Mouse (Mus musculus) CH12.LX (cell line): ENCODE data around the gene Pip5k1c. TPM values are rescaled to one million over a fixed set of nuclear protein-coding genes. Genes with fewer than 3 reads are reported as not detected.
A peak's percentile ranks its signal among the peaks of the same experiment; 100 is the strongest.

ENCODE experiments used
- DNase-seq: peaks from one replicate; pipeline ENCODE4 v3.0.0-alpha.2; 2013; ENCODE audit errors: extremely low read depth
- H3K27ac ChIP-seq: 2 replicates; pipeline ENCODE4 v1.5.1; 2012; ENCODE audit warnings: low read depth, mild to moderate bottlenecking, control low read depth, moderate library complexity; ENCODE audit not compliant: insufficient read depth
- H3K27me3 ChIP-seq: replicated peaks from 2 replicates; pipeline ENCODE3; 2012; ENCODE audit warnings: inconsistent platforms
- H3K36me3 ChIP-seq, 2 experiments: replicated peaks in 1 of 2; 2 replicates each; pipeline versions ENCODE3 to v1.6.1; 2012; ENCODE audit warnings: inconsistent platforms in 1 of 2, low read length in 1 of 2, mild to moderate bottlenecking in 1 of 2, mixed read lengths in 1 of 2, moderate library complexity in 1 of 2; ENCODE audit not compliant: control insufficient read depth in 1 of 2, insufficient read depth in 1 of 2
- H3K4me1 ChIP-seq, 2 experiments: 2 replicates each; pipeline ENCODE4 v1.6.1; 2012; ENCODE audit warnings: inconsistent platforms in 1 of 2, moderate library complexity in 1 of 2; ENCODE audit not compliant: insufficient read depth in 2 of 2, control insufficient read depth in 1 of 2
- H3K4me2 ChIP-seq: 2 replicates; pipeline ENCODE4 v1.6.1; 2012; ENCODE audit warnings: low read depth, mild to moderate bottlenecking, control low read depth; ENCODE audit not compliant: poor library complexity, insufficient read depth, severe bottlenecking
- H3K4me3 ChIP-seq, 3 experiments: fragments of 150-350 bp in 1 of 3; sonication (generic) in 1 of 3; replicated peaks in 1 of 3; 2 replicates each; pipeline versions ENCODE3 to v1.5.1; 2011 to 2012; ENCODE audit warnings: low read depth in 2 of 3, low read length in 2 of 3, mild to moderate bottlenecking in 2 of 3, moderate library complexity in 2 of 3, control low read depth in 1 of 3, improper control_type of control experiment in 1 of 3, inconsistent platforms in 1 of 3, mixed read lengths in 1 of 3; ENCODE audit not compliant: poor library complexity in 1 of 3
- H3K79me2 ChIP-seq: replicated peaks from 2 replicates; pipeline ENCODE4 v1.6.1; 2012; ENCODE audit warnings: mild to moderate bottlenecking, moderate library complexity; ENCODE audit not compliant: control insufficient read depth, poor library complexity, insufficient read depth, severe bottlenecking; ENCODE audit errors: extremely low read depth
- H3K9ac ChIP-seq: 2 replicates; pipeline ENCODE4 v1.6.1; 2012; ENCODE audit warnings: low read depth, mild to moderate bottlenecking, control low read depth, moderate library complexity; ENCODE audit not compliant: insufficient read depth
- H3K9me3 ChIP-seq: replicated peaks from 2 replicates; pipeline ENCODE3; 2012; ENCODE audit warnings: low read length, inconsistent platforms, mixed read lengths
- BHLHE40 ChIP-seq: IDR thresholded peaks from 2 replicates; pipeline ENCODE4 v1.6.1; 2011; ENCODE audit warnings: mild to moderate bottlenecking, low read depth, low read length, improper control_type of control experiment
- CHD1 ChIP-seq: IDR thresholded peaks from 2 replicates; pipeline ENCODE4 v1.6.1; 2012; ENCODE audit warnings: low read depth, low read length, improper control_type of control experiment, inconsistent platforms
- CHD2 ChIP-seq: IDR thresholded peaks from 2 replicates; pipeline ENCODE4 v1.6.1; 2011; ENCODE audit warnings: low read length, improper control_type of control experiment
- E2F4 ChIP-seq: IDR thresholded peaks from 2 replicates; pipeline ENCODE4 v1.6.1; 2011; ENCODE audit warnings: low read depth, low read length, improper control_type of control experiment; ENCODE audit not compliant: insufficient replicate concordance
- ELF1 ChIP-seq: IDR thresholded peaks from 2 replicates; pipeline ENCODE4 v1.6.1; 2014; ENCODE audit warnings: low read depth, mild to moderate bottlenecking, inconsistent platforms, low read length, improper control_type of control experiment
- ETS1 ChIP-seq: conservative IDR thresholded peaks from 2 replicates; pipeline ENCODE4 v1.6.1; 2012; ENCODE audit warnings: low read depth, mild to moderate bottlenecking, inconsistent platforms, low read length, improper control_type of control experiment, moderate library complexity
- HCFC1 ChIP-seq: IDR thresholded peaks from 2 replicates; pipeline ENCODE4 v1.6.1; 2012; ENCODE audit warnings: low read depth, mild to moderate bottlenecking, inconsistent platforms, low read length, improper control_type of control experiment
- JUN ChIP-seq: IDR thresholded peaks from 2 replicates; pipeline ENCODE4 v1.6.1; 2011; ENCODE audit warnings: low read depth, mild to moderate bottlenecking, low read length, improper control_type of control experiment, moderate library complexity; ENCODE audit not compliant: insufficient read depth
- JUND ChIP-seq: conservative IDR thresholded peaks from 2 replicates; pipeline ENCODE4 v1.6.1; 2011; ENCODE audit warnings: low read depth, low read length, improper control_type of control experiment
- KAT2A ChIP-seq: IDR thresholded peaks from 2 replicates; pipeline ENCODE4 v1.6.1; 2012; ENCODE audit warnings: low read length, improper control_type of control experiment, inconsistent platforms; ENCODE audit not compliant: insufficient replicate concordance
- MAX ChIP-seq: IDR thresholded peaks from 2 replicates; pipeline ENCODE4 v1.6.1; 2011; ENCODE audit warnings: low read length, improper control_type of control experiment
- MAZ ChIP-seq: IDR thresholded peaks from 2 replicates; pipeline ENCODE4 v1.6.1; 2012; ENCODE audit warnings: low read depth, mild to moderate bottlenecking, inconsistent platforms, low read length, improper control_type of control experiment, moderate library complexity
- MEF2A ChIP-seq: IDR thresholded peaks from 2 replicates; pipeline ENCODE4 v1.6.1; 2014; ENCODE audit warnings: low read depth, mild to moderate bottlenecking, inconsistent platforms, low read length, improper control_type of control experiment, borderline replicate concordance
- MXI1 ChIP-seq: IDR thresholded peaks from 2 replicates; pipeline ENCODE4 v1.6.1; 2011; ENCODE audit warnings: mild to moderate bottlenecking, low read depth, low read length, improper control_type of control experiment
- MYC ChIP-seq: IDR thresholded peaks from 2 replicates; pipeline ENCODE4 v1.6.1; 2011; ENCODE audit warnings: low read depth, mild to moderate bottlenecking, improper control_type of control experiment, low read length
- NRF1 ChIP-seq: IDR thresholded peaks from 2 replicates; pipeline ENCODE4 v1.6.1; 2014; ENCODE audit warnings: low read depth, mild to moderate bottlenecking, inconsistent platforms, low read length, improper control_type of control experiment, moderate library complexity
- PAX5 ChIP-seq: IDR thresholded peaks from 2 replicates; pipeline ENCODE4 v1.6.1; 2012; ENCODE audit warnings: low read length, inconsistent platforms, mixed read lengths
- POLR2A ChIP-seq: IDR thresholded peaks from 2 replicates; pipeline ENCODE4 v1.6.1; 2011; ENCODE audit warnings: low read depth, mild to moderate bottlenecking, improper control_type of control experiment, low read length
- SIN3A ChIP-seq: IDR thresholded peaks from 2 replicates; pipeline ENCODE4 v1.6.1; 2012; ENCODE audit warnings: low read length, improper control_type of control experiment, inconsistent platforms
- SMC3 ChIP-seq: IDR thresholded peaks from 2 replicates; pipeline ENCODE4 v1.6.1; 2011; ENCODE audit warnings: low read depth, low read length, improper control_type of control experiment
- TBP ChIP-seq: conservative IDR thresholded peaks from 2 replicates; pipeline ENCODE4 v1.6.1; 2011; ENCODE audit warnings: low read depth, low read length, improper control_type of control experiment
- TCF12 ChIP-seq: IDR thresholded peaks from 2 replicates; pipeline ENCODE4 v1.6.1; 2014; ENCODE audit warnings: low read depth, mild to moderate bottlenecking, inconsistent platforms, low read length, improper control_type of control experiment
- UBTF ChIP-seq: IDR thresholded peaks from 2 replicates; pipeline ENCODE4 v1.6.1; 2012; ENCODE audit warnings: low read depth, mild to moderate bottlenecking, inconsistent platforms, low read length, improper control_type of control experiment, moderate library complexity
- USF1 ChIP-seq: IDR thresholded peaks from 2 replicates; pipeline ENCODE4 v1.6.1; 2014; ENCODE audit warnings: low read depth, mild to moderate bottlenecking, inconsistent platforms, low read length, improper control_type of control experiment
- USF2 ChIP-seq: conservative IDR thresholded peaks from 2 replicates; pipeline ENCODE4 v1.6.1; 2011; ENCODE audit warnings: low read depth, low read length, improper control_type of control experiment
- ZC3H11A ChIP-seq: IDR thresholded peaks from 2 replicates; pipeline ENCODE4 v1.6.1; 2012; ENCODE audit warnings: low read depth, mild to moderate bottlenecking, inconsistent platforms, low read length, improper control_type of control experiment
- ZKSCAN1 ChIP-seq: IDR thresholded peaks from 2 replicates; pipeline ENCODE4 v1.6.1; 2012; ENCODE audit warnings: low read depth, inconsistent platforms, low read length, improper control_type of control experiment, borderline replicate concordance
- ZMIZ1 ChIP-seq: IDR thresholded peaks from 2 replicates; pipeline ENCODE4 v1.6.1; 2012; ENCODE audit warnings: low read depth, mild to moderate bottlenecking, inconsistent platforms, low read length, improper control_type of control experiment
- dilution Hi-C: fragments of 300-500 bp; cut with MboI; formaldehyde crosslinking; loops from 2 replicates; pipeline ENCODE4 v1.14.3; 2020; ENCODE audit warnings: low sequenced_read_pairs; ENCODE audit not compliant: extremely low pct_unique_long_range_greater_than_20kb, extremely low pct_ligation_motif_present
- in situ Hi-C: fragments of 300-500 bp; cut with MboI; formaldehyde crosslinking; loops from 3 replicates; pipeline ENCODE4 v1.14.3; 2019; ENCODE audit warnings: low sequenced_read_pairs, low pct_ligation_motif_present, low pct_unique_long_range_greater_than_20kb, mixed read lengths
- polyA plus RNA-seq: library from polyadenylated mRNA; unstranded; fragments of >175 nt; gene quantifications from 2 replicates; pipeline ENCODE4 v1.2.1, GENCODE M21; 2012; ENCODE audit warnings: low read depth; ENCODE audit not compliant: insufficient read length
- total RNA-seq, 2 experiments: library from RNA; depleted of rRNA; stranded (reverse); fragments of 300-350 nt in 1 of 2; fragments of >200 nt in 1 of 2; gene quantifications; 2 replicates each; pipeline ENCODE4 v1.2.3; 2012 to 2014

The Pip5k1c gene
- total and polyA plus RNA-seq, 3 experiments, result 11.4 to 51.4 (median 12.6) TPM

GRCm38 (mm10) chr10:81355533-81355932 lies 62.8 kb downstream of the Pip5k1c start:
- no peak overlapping the region for H3K27ac ChIP-seq
- in situ Hi-C loops, result loop anchor here (10.0 kb wide), 1 partner anchor 161 kb away; no protein-coding TSS in a partner anchor
- dilution Hi-C loops, result no loop called here
- H3K4me1 ChIP-seq, result peaks cover 22 to 65% of the 10 kb centered on the region in 2 experiments
- TF ChIP-seq MEF2A, result no peak
- no peak for TF ChIP-seq E2F4
- TF ChIP-seq MAZ, result no peak
- no peak for TF ChIP-seq ZKSCAN1
- no peak for TF ChIP-seq JUN
- no peak for TF ChIP-seq CHD2
- TF ChIP-seq MAX, result no peak
- TF ChIP-seq ETS1, result no peak
- TF ChIP-seq NRF1, result no peak
- TF ChIP-seq ELF1, result no peak
- TF ChIP-seq MXI1, result no peak
- no peak for TF ChIP-seq MYC
- H3K79me2 ChIP-seq, result no peaks in the 10 kb centered on the region; the same call in 1 of the 2 replicates
- H3K4me3 ChIP-seq, result no peak overlapping the region
- H3K36me3 ChIP-seq, result peaks cover 4 to 12% of the 10 kb centered on the region in 2 experiments
- H3K4me2 ChIP-seq, result no peak overlapping the region
- no peaks in the 10 kb centered on the region for H3K9me3 ChIP-seq
- no peak overlapping the region for H3K9ac ChIP-seq
- no peaks in the 10 kb centered on the region for H3K27me3 ChIP-seq
- no peak for DNase-seq

DNA sequence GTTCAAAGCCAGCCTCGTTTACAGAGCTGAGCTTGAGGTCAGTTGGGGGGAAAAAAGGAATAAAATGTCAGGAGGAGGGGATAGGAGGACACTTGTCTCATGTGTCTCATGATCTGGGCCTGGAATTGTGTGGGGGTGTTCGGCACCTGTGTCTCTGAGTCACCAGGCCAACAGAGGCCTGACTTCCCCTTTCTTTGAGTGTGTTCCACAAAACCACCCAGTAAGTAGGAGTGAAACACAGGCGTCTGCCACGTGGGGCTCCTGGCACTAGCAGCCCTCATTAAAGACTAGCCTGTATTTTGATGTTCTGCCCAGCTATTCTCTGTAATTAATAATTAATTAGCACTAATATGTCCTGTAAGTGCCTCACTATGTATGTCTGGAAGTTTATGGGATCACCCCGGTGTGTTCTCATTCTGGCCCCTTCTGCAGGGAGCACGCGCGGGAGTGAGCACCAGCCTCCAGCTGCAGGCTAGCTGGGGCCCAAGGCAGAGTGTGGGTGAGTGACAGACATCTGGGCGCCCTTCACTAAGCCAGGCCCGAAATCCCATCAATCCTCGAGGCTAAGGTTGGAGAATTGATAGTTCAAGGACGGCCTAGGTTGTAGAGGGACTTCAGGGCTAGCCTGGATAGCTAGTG lies 63.7 kb downstream of the Pip5k1c start:
- peak overlapping the region; percentile 27 to 92 (median 37) for H3K4me3 ChIP-seq
- TF ChIP-seq CHD1 (no peak), JUND (no peak), PAX5 (no peak), ELF1 (no peak), BHLHE40 (peak; percentile 82), MYC (peak; percentile 97), UBTF (no peak), ZC3H11A (no peak), HCFC1 (no peak), TCF12 (peak; percentile 59; the same call in 1 of the 2 replicates), MXI1 (peak; percentile 81; the same call in 1 of the 2 replicates), SIN3A (peak; percentile 53; the same call in 1 of the 2 replicates), NRF1 (peak; percentile 67), MAZ (no peak), SMC3 (no peak), USF2 (0 out of 2 replicates have a peak, but pooled peaks have one; percentile 18), MAX (peak; percentile 95), POLR2A (peak; percentile 46; the same call in 1 of the 2 replicates), CHD2 (0 out of 2 replicates have a peak, but pooled peaks have one; percentile 25), TBP (0 out of 2 replicates have a peak, but pooled peaks have one; percentile 36), ETS1 (0 out of 2 replicates have a peak, but pooled peaks have one; percentile 39), ZMIZ1 (no peak), USF1 (0 out of 2 replicates have a peak, but pooled peaks have one; percentile 11), MEF2A (0 out of 2 replicates have a peak, but pooled peaks have one; percentile 12), KAT2A (no peak)
- TF ChIP-seq, all 38 proteins: peak for 14
- DNase-seq, result peak; percentile 86
- peaks cover 22 to 67% of the 10 kb centered on the region in 2 experiments for H3K4me1 ChIP-seq
- no peaks in the 10 kb centered on the region; the same call in 1 of the 2 replicates for H3K79me2 ChIP-seq
- peak overlapping the region; percentile 41 for H3K9ac ChIP-seq
- peaks cover 7 to 21% of the 10 kb centered on the region in 2 experiments for H3K36me3 ChIP-seq
- H3K27ac ChIP-seq, result peak overlapping the region; percentile 43
- H3K9me3 ChIP-seq, result no peaks in the 10 kb centered on the region
- H3K27me3 ChIP-seq, result no peaks in the 10 kb centered on the region
- H3K4me2 ChIP-seq, result peak overlapping the region; percentile 58
- in situ Hi-C loops (loop anchor here (10.0 kb wide), 1 partner anchor 162 kb away; no protein-coding TSS in a partner anchor), dilution Hi-C loops (no loop called here)
